Mouse (Mus musculus) cerebellum, adult 11-12 months (tissue): ENCODE data around the gene Micu2.

Experiments used
- DNase-seq: peaks from one replicate; pipeline ENCODE4 v3.0.0; 2022

Gene Micu2

DNA sequence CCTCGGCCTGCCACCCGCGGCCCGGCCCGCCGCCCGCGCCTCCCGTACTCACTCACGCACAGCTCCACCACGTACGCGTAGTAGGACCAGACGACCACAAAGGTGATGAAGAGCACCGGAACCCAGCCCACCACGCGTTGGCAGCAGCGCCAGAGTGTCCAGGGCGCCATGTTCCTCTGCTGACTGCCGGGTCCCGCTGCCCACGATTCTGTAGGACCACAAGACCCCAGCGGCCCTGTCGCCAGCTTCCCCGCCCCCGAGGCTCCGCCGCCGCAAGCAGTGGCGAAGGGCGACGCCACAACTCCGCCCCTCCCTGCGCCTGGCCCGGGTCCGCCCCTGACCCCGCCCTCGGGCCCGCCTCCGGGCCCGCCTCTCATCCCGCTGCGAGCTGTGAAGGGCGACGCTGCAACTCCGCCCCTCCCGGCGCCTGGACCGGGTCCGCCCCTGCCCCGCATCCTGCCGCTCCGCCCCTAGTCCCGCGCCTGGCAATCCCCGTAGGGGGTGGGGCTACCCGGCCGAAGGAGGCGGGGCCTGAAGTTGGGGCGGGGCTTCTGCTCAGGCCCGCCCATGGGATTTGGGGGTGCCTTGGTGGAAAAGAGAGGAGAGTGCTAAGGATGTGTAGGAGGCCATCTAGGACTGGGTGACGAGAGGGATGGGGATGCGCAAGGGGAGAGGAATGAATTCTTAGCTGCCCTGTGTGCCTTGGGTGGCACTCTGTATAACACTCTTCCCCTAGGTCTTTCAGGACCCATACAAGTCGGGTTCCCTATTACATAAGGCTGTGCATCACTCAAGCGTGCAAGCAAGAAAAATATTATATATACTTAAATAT, 108.8 kb downstream of the Micu2 start, which contains the start of gene Zdhhc20:
Gene Zdhhc20, minus strand, starts transcription at position 266 of the 832 bp plus-strand sequence.
- DNase-seq: peak; percentile 96

DNA sequence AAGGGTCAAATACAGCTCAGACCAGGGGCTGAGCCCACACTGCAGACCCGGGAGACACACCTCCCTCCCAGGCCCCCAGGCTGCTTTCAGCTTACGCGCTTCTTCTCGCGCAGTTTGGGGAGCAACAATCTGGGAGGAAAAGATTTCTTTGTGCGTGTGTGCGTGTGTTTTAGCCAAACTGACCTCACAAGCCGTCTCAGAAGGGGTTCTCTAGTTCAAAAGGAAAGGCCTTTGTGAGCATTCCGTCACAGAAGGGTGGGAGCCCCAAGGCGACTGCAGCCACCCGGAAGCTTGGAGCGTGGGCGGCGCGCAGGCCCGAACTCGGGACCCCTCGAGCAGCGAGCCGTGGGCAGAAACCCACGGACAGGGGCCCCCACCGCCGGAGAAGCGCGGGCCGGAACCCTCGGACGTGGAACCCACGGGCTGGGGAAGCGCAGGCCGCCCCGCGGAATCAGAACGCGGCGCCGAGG, 109.5 kb downstream of the Micu2 start:
- DNase-seq: no peak

DNA sequence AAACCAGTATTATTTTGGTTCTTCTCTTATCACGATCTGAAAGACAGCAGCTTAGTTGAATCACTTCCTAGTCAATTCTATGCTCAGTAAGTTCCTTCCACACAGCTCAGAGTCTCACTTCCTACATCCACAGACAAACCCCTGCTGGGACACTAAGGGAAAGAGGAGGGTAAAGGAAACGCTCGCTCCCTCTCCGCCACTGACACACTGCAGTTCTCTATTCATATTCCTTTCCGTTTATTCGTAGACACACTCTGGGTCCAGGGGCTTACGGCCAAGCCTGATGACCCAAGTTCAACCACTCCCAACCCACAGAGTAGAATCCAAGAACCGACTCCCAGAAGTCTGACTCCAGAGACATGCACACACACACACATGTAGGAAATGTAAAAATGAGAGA, 111.9 kb downstream of the Micu2 start:
- DNase-seq: no peak

DNA sequence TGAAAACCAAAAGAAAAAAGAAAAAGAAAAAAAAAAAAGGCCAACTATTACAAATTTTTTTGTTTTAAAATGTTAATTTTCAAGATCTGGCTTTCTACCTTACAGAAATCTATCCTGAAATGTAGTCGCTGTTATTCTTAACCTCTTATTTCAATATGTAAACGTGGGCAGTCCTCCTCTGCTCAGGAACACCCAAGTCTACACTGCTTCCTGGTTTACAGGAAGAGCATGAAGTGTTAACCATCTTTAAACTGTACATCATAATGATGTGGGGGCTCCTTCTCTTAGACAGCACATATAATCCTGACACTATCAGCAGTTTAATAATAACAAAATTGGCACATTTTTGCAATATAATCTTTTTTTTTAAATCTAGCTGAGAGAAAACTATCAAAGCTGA, 113.0 kb downstream of the Micu2 start:
- DNase-seq: no peak

DNA sequence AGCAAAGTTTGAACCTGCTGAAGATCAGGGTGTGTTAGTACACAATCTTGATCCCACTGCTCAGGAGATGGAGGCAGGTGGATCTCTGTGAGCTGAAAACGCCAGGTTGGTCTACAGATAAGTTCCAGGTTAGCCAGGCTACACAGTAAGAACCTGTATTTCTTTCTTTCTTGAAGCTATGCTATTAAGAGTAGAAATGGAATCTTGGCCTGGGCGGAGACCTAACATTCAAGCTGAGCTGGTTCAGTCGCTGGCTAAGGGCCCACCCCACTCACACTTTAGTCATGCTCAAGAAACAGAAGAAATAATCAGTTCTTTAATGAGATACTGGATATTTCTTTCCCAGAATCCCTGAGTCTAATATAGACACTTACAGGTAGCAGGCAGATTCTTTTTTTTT, 115.7 kb downstream of the Micu2 start:
- no peak for DNase-seq

DNA sequence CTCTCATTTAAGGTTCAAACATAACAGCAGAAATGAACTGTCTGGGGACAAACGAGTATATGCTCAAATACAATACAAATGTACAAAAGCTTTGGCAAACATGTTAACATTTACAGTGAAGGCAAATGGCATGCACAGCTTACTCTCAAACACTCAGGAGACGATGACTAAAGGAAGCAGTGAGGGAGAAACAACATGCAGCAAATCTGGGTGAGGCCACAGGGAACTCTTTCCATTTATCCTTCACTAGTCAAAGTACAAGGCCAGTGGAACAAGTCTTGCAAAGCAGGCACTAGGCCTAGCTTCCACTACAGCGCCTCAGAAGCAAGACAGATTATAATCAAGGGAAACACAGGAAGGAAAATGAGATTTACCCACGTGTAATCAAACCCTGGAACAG, 116.3 kb downstream of the Micu2 start:
- no peak for DNase-seq

DNA sequence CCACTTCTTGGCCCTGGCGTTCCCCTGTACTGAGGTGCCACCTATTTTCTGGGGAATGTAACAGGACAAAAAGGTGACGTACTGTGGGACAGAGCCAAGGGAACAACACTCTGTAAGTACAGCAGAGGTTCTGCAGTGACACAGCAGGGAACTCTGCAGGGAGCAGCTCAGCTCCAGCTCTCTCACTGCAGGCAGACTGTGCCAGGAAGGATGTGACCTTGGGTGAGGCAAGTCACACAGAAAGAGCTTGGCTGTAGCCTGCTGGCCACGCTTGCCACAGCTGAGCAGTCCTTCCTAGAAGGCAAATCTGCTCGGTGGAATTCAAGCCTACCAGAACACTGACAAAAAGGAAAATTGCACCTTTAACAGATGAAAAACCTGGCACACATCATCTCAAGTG, 117.3 kb downstream of the Micu2 start:
- peak; percentile 48 for DNase-seq

DNA sequence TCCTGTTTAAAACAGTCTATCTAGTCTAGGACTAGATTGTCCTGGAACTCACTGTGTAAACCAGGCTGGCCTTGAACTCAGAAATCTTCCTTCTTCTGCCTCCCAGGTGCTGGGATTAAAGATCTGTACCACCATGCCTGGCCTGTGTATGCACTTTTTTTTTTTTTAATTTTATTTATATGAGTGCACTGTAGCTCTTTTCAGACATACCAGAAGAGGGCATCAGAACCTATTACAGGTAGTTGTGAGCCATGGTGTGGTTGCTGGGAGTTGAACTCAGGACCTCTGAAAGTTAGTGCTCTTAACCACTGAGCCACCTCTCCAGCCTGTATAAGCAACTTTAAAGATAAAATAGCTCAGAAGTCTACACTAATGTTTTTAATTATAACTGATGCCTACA, 118.0 kb downstream of the Micu2 start:
- no peak for DNase-seq

DNA sequence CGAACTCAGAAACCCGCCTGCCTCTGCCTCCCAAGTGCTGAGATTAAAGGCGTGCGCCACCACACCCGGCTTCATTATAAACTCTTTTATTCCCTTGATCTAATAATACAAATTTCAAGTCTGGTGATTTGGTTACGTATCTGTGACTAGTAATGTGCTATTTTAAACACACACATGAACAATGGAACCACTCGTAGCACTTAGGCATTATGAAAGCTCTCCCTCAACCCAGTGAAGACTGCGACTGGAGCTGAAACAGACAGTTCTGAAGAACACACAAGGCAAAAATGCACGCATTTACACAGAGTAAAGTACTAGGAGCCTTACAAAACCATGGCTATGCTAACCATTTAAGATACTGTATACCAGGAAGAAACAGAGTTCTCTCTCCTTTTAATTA, 121.1 kb downstream of the Micu2 start:
- no peak for DNase-seq

DNA sequence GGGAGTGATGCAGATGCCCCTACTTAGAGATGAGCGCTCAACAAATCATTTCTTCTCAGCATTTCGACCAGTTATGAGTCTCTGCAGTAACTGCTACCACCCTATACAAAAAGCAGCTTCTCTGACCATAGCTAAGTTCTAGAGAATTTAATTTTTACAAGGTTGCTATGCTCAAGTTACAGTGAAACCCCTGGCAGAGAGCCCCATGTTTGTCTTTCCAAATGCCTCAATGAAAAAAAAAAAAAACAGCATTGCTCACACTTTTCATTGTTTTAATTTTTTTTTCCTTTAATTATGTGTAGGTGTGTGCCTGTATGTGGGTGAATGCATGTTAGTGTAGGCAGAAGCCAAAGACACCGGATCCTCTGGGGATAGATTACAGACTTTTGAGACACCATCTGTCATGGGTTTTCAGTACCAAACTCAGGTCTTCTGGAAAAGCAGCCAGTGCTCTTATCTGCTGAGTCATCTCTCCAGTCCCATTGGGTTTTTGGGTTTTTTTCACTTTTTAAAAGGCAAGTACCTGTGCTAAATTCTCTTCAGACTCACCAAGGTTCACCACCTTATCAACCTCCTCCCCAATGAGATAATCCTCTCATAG, 132.3 kb downstream of the Micu2 start:
- DNase-seq: peak; percentile 37
